Mouse (Mus musculus) right cerebral cortex, postnatal 14 days (tissue): ENCODE results near the gene Klhdc4.

Experiments used
- DNase-seq: peaks from one replicate; pipeline ENCODE4 v3.0.0; 2022

Klhdc4 gene

GRCm38 (mm10) chr8:121849303-121849702 is 19.9 kb upstream of the Klhdc4 start:
- DNase-seq = no peak

DNA sequence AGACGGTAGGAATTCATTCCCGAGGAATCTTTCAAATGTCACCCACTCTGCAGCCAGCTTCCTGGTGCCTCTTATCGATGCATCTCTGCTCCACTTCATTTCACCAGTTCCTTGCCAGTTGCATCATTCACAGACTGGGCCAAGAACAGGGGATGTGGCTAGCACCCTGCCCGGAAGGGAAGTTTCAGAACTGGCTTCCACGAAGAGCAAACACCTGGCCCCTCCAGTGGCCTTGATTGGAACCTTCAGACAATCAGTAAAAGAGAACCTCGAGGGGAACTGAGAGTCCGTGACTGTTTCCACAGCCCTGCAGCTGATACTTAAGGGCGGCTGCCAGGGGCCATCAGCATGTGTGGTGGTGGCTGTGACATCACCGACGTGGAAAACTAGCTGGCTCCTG is 19.1 kb upstream of the Klhdc4 start:
- DNase-seq = no peak

DNA sequence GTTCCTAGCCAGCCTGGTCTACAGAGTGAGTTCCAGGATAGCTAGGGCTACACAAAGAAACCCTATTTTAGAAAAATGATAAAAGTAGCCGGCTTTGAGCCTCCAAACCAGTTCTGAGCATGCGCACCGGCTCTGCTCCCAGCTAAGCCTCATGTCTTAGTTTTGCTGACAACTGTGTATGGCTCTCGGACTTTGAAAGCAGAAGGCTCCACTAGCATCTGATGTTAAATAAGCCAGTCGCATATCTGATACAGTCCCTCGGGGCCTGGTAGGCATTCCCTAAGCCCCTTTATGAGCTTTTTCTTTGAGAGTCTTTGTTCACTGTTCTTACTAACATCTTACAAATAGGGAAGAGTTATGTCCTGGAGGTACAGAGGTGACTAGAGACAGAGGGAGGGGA is 18.6 kb upstream of the Klhdc4 start:
- DNase-seq = no peak

DNA sequence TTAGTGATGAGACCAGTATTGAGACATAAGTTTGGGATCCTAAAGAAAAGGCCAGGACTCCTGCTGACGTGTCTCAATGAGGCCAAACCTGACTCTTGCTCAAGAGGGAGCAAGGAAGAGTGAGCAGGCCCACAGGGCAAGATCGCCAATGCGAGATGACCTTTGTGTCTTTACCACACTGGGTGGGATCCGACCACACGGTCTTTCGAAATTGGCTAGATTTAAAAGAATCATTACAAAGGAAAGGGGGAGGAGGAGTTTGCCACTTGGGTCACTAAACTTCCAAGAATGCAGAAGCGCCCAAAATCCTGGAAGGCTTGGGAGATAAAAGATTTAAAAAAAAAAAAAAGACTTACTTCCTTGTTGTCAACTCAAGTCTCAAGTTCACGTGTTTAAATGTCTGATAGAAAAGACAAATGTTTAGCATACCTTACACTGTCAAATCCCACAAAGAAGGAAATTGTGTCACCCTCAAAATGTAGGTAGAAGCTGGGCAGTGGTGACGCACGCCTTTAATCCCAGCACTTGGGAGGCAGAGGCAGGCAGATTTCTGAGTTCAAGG is 18.0 kb upstream of the Klhdc4 start:
- no peak for DNase-seq

GRCm38 (mm10) chr8:121846815-121847214 is 17.4 kb upstream of the Klhdc4 start:
- no peak for DNase-seq

DNA sequence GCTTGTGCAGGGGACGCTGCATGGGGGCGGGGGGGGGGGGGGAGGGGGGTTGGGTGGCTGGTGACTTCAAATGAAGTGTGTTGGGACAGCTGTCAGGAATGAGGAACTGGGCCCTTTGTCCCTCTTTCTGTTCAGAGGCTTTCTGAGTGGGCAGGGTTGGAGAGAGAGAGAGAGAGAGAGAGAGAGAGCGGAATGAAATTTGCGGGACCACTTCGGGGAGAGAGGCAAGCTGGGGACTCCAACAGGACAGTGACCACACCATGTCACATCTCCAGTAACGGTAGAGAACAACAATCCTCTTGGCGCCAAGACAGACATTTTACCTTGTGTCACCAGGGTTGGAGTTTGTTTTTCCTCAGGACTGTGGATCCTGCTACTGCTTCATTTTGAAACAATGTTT is 15.4 kb upstream of the Klhdc4 start:
- no peak for DNase-seq

DNA sequence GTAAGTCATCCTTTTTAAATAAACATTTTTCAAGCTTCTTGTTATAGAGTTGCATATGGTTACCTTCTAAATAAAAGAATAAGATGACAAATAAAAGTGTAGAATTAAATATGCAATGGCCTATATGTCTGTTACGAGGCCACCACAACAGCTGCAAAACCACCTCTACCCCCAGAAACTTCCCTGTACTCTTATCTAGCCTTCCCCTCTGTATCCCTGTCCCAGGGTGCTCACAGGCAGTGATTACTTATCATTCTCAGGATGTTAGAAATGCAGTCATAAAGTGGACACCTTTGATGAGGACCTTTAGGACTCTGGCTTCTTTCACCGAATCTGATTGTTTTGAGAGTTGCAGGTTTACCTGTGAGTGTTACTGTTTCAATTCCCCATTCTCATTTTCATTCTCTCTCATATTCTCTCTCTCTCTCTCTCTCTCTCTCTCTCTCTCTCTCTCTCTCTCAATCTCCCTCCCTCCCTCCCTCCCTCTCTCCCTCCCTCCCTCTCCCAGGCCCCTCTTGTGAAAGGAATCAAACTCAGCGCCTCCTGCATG is 13.9 kb upstream of the Klhdc4 start:
- no peak for DNase-seq

DNA sequence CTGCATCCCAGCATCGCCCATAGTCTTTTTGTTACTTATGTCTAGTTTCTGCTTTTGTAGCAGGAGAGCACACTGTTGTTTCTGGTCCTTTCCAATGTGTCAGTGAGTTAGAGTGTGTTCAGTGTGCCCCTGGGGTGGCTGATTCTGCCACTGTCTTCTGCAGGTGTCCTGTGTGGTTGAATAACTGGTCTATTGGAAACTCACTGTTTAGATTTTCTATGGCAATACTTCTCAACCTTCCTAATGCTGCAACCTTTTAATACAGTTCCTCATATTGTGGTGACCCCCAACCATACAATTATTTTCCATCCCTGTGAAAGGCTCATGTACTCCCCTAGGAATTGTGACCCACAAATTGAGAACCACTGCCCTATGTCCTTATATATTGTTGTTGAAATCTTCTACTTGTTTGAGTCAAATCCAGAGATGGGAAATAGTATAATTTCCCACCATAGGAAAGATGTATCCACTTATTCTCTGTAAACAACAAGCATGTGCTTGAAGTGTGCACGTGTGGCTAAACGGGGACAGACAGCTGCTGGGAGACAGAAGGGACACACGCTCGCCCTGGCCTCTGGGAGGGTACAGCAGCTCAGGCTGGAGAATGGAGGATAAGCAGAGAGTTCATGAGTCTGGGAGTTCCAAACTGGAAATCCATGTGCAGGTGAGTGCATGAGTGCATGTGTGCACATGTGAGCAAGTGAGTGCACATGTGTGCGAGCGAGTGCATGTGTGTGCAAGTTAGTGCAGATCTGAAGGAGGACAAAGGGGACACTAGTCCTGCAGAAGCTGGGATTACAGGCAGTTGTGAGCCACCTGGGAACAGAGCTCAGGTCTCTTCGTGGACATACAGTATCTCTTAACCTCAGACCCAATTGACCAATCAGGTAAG is 12.9 kb upstream of the Klhdc4 start:
- DNase-seq = no peak

DNA sequence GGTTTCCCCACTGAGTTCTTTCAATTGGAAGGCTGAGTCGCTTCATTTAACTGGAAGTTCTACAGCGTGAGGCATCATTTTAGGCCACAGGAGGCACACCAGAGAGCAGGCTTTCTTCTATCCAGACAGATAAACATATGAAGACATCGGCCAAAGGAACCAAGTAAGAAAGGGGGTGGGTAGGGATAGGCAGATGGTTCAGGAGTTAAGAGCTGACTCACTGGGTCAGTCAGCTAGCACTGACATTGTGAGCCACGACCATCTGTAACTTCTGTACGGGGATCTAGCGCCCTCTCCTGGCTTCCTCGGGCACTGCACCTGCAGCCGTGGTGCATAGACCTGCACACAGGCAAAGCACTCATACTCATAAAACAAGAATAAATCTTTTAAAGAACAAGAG is 11.9 kb upstream of the Klhdc4 start:
- peak; percentile 73 for DNase-seq

GRCm38 (mm10) chr8:121832503-121832902 is 3.1 kb upstream of the Klhdc4 start:
- peak; percentile 80 for DNase-seq

DNA sequence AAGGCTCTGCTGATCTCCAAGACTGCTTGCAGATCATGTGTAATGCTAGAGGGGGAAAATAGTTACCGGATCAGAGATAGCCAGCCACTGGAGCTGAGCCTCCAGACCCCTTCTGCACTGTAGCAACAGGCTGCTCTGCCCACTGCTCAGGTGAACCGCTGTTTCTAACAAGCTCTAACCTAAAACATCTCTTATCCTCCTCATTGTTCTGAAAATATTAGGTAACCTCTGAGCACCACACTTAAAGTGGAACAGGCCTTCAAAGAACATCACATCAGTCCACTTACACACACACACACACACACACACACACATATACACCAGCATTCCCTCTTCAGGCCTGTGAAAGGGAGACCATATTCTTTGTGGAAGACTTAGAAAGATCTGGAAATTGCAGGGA is 2.7 kb upstream of the Klhdc4 start:
- no peak for DNase-seq

DNA sequence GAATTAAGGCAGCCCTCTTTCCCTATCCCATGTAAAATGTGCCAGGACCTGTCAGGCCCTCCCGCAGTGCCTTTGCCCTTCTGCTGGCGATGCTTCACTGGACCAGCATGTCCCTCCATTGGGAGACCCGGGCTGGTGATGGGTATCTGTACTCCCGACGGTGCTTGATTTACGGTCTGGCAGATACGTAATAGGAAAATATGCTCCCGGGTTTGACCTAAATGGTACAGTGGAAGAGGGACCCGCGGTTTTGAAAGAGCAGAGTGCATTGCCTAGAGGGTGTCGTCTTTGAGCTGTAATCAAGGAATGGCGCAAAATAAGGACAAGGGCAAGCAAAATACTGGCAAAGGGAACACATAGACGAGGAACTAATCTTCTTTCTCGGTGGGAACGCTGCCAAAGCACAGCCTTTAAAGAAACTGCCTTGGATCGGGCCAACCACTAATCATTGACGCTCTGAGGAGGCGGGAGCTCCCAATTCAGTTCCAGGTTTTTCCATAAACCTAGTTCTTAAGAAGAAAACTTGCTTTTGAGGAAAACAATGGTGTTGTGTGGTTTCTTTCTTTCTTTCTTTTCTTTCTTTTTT is 501 bp upstream of the Klhdc4 start:
- peak; percentile 48 for DNase-seq

- DNase-seq = no peak
Observed at GRCm38 (mm10) chr8:121828376-121829023, 869 bp downstream of the Klhdc4 start.

- DNase-seq = no peak
Observed at GRCm38 (mm10) chr8:121827726-121828125, 1.6 kb downstream of the Klhdc4 start.

DNA sequence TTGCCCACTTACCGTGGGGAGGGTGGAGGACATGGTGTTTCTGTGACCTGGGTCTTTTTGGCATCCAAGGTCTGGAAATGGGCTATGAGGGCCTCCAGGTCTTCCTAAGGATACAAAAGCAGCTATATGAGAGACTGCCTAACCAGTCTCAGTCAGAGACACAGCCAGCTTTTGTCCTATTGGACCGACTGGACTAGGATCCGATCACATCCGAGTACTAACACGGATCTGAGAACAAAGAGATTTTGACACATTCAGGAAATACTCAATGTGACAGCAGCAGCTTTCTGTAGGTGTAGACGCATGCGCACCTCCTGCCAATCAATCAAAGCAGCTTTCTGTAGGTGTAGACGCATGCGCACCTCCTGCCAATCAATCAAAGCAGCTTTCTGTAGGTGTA is 7.6 kb downstream of the Klhdc4 start:
- no peak for DNase-seq

DNA sequence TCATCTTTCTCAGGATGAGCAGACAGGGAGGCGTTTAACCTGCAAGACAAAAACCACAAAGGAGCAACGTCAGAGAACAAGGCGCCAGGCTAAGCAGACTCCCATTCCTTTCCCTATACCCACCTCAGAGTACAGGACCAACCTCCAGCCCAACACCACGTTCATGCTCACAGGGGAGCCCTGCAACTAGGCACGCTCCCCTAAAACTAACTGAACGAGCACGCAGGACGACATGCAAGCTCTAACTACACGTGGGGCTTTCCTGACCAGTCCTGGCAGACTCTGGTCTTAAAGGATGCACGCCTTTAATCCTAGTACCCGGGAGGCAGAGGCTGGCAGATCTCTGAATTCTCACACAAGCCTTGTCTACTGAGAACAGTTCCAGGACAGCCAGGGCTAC is 8.0 kb downstream of the Klhdc4 start:
- DNase-seq = no peak

DNA sequence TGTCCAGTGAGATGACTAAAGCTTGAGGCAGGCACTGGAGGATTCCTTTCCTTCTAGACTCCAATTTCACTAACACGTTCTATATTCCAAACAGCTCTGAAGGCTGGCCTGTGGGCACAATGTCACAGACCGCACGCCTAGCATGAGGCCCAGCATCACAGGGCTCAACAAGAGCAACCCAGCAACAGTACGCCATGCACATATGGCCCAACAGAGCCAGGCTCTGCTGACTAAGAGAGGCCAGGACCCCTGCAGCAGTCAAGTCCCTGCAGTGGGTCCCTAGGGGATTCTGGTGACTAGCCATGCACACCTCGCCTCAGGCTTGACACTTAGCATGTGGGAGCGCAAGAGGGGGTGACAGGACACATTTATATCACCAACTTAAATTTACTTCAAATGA is 8.5 kb downstream of the Klhdc4 start:
- DNase-seq = no peak

DNA sequence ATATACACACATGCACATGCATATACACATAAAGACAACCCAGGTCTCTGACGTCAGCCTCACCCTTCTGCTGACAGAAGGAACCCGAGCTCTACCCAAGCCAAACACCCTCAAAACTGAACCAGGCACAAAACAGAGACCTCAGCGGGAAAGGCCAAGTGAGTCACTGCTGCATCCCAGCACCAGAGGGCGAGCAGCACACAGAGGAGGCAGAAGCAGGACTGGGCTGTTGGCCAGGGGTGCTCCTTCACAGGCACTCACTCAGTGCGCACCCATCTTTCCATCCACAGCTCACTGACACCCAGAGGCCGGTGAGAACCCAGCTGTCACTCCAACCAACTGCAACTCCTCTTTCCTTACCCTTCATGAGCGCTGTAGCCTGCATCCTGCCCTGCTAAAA is 11.1 kb downstream of the Klhdc4 start:
- DNase-seq = no peak

DNA sequence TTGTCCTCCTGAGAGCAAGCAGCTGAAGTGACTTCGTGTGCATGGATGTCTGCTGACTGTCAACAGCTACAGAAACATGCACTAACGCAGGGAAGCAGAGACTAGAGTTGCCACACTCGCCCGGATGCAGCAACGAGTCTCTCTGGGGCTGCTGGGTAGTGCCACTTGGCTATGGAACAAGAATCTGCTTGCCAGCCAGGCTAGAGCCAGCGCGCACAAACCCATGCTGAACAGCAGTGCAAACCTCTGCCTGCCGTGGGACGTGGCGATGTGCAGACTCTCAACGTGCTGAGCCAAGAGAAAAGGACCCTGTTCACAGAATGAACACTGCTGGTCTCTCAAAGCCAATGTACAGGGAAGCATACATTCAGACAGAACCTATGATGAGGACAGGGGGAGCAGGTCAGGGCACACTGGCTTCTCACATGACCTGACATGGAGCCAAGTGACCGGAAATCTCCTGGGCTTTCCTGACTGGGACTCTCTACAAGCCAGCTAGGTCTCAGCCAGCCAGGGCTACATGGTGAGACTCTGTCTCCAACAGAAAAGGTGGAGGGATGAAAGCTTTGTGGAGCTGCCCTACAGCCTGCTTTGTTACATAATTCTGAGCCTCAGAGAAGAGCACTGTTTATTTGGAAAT is 17.3 kb downstream of the Klhdc4 start:
- DNase-seq = peak; percentile 17

GRCm38 (mm10) chr8:121811502-121811901 is 17.9 kb downstream of the Klhdc4 start:
- peak; percentile 3 for DNase-seq

DNA sequence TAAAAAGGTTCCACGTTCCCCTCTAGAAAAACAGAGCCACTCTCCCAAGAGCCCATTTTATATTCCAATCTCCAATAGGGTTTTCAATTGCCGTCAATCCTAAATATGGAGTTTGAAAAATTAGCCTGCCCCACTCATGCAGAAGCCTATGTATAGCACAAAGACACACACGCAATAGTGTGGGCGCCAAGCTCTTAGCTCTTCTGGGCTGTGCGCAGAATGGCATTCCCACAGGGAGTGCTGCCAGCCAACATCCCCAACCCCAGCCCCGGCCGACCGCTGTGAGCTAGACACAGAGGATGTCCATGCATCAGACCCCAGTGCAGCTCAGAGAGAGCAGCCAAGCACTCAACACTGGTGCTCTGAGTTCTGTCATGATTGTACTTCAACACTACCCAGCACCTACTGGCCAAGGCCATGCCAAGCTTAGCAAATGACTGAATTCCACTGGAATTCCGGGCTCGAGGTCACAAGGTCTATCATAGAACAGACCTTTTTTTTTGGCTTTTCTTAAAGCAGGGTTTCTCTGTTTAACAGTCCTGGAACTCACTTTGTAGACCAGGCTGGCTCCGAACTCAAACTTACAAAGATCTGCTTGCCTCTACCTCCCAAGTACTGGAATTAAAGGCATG is 19.7 kb downstream of the Klhdc4 start:
- DNase-seq = peak; percentile 65

- no peak for DNase-seq
Observed at GRCm38 (mm10) chr8:121808032-121808431, 21.3 kb downstream of the Klhdc4 start.
